Mouse (Mus musculus): ENCODE measurements at regions not wholly inside any gene's neighbourhood (a gene's known extent, or its start where the extent isn't known, plus 50 kb on each side); places are given as distances from the start of the nearest gene placed in this dataset.

GRCm38 (mm10) chr11:19826481-19827185 is 97.5 kb upstream of the Spred2 start:
- DNase-seq (ENCODE audit: low read depth) = no peak
- no peak for TF ChIP-seq POLR2A (IDR thresholded peaks at IDR 0.05; ENCODE audit: borderline replicate concordance, extremely low read depth, insufficient read depth, insufficient read length, poor library complexity, severe bottlenecking)
- no peak for TF ChIP-seq CTCF (IDR thresholded peaks at IDR 0.05; ENCODE audit: borderline replicate concordance, extremely low read depth, insufficient read depth, insufficient read length)

GRCm38 (mm10) chr11:19827996-19828395 is 96.2 kb upstream of the Spred2 start:
- TF ChIP-seq POLR2A (IDR thresholded peaks at IDR 0.05; ENCODE audit: borderline replicate concordance, extremely low read depth, insufficient read depth, insufficient read length, poor library complexity, severe bottlenecking) = no peak
- no peak for TF ChIP-seq CTCF (IDR thresholded peaks at IDR 0.05; ENCODE audit: borderline replicate concordance, extremely low read depth, insufficient read depth, insufficient read length)
- no peak for DNase-seq (ENCODE audit: low read depth)

- DNase-seq (ENCODE audit: low read depth) = no peak
These were observed 95.2 kb upstream of the Spred2 start for GRCm38 (mm10) chr11:19828959-19829401.

GRCm38 (mm10) chr11:19829564-19830279 is 94.5 kb upstream of the Spred2 start:
- DNase-seq (ENCODE audit: low read depth) = no peak
- TF ChIP-seq CTCF (IDR thresholded peaks at IDR 0.05; ENCODE audit: borderline replicate concordance, extremely low read depth, insufficient read depth, insufficient read length) = no peak
- no peak for TF ChIP-seq POLR2A (IDR thresholded peaks at IDR 0.05; ENCODE audit: borderline replicate concordance, extremely low read depth, insufficient read depth, insufficient read length, poor library complexity, severe bottlenecking)

More at GRCm38 (mm10) chr11:19828959-19829401, 95.2 kb upstream of the Spred2 start:
- TF ChIP-seq POLR2A (IDR thresholded peaks at IDR 0.05; ENCODE audit: borderline replicate concordance, extremely low read depth, insufficient read depth, insufficient read length, poor library complexity, severe bottlenecking) (no peak), CTCF (IDR thresholded peaks at IDR 0.05; ENCODE audit: borderline replicate concordance, extremely low read depth, insufficient read depth, insufficient read length) (no peak)

GRCm38 (mm10) chr11:19830280-19831062 is 93.7 kb upstream of the Spred2 start:
- peak; percentile 89 for DNase-seq (ENCODE audit: low read depth)
- TF ChIP-seq POLR2A (IDR thresholded peaks at IDR 0.05; ENCODE audit: borderline replicate concordance, extremely low read depth, insufficient read depth, insufficient read length, poor library complexity, severe bottlenecking) = no peak
- peak; percentile 97 for TF ChIP-seq CTCF (IDR thresholded peaks at IDR 0.05; ENCODE audit: borderline replicate concordance, extremely low read depth, insufficient read depth, insufficient read length)

GRCm38 (mm10) chr11:19834561-19834960 is 89.6 kb upstream of the Spred2 start:
- no peak for DNase-seq (ENCODE audit: low read depth)
- no peak for TF ChIP-seq CTCF (IDR thresholded peaks at IDR 0.05; ENCODE audit: borderline replicate concordance, extremely low read depth, insufficient read depth, insufficient read length)
- no peak for TF ChIP-seq POLR2A (IDR thresholded peaks at IDR 0.05; ENCODE audit: borderline replicate concordance, extremely low read depth, insufficient read depth, insufficient read length, poor library complexity, severe bottlenecking)

GRCm38 (mm10) chr11:19835221-19835745 is 88.9 kb upstream of the Spred2 start:
- DNase-seq (ENCODE audit: low read depth) = peak; percentile 88
- TF ChIP-seq POLR2A (IDR thresholded peaks at IDR 0.05; ENCODE audit: borderline replicate concordance, extremely low read depth, insufficient read depth, insufficient read length, poor library complexity, severe bottlenecking) = no peak
- TF ChIP-seq CTCF (IDR thresholded peaks at IDR 0.05; ENCODE audit: borderline replicate concordance, extremely low read depth, insufficient read depth, insufficient read length) = peak; percentile 53; the same call in 1 of the 2 replicates

- DNase-seq (ENCODE audit: low read depth) = no peak
- no peak for TF ChIP-seq CTCF (IDR thresholded peaks at IDR 0.05; ENCODE audit: borderline replicate concordance, extremely low read depth, insufficient read depth, insufficient read length)
- TF ChIP-seq POLR2A (IDR thresholded peaks at IDR 0.05; ENCODE audit: borderline replicate concordance, extremely low read depth, insufficient read depth, insufficient read length, poor library complexity, severe bottlenecking) = no peak
These were observed 85.2 kb upstream of the Spred2 start for GRCm38 (mm10) chr11:19838932-19839331.

- no peak for DNase-seq (ENCODE audit: low read depth)
- no peak for TF ChIP-seq POLR2A (IDR thresholded peaks at IDR 0.05; ENCODE audit: borderline replicate concordance, extremely low read depth, insufficient read depth, insufficient read length, poor library complexity, severe bottlenecking)
- TF ChIP-seq CTCF (IDR thresholded peaks at IDR 0.05; ENCODE audit: borderline replicate concordance, extremely low read depth, insufficient read depth, insufficient read length) = no peak
These were observed 81.1 kb upstream of the Spred2 start for GRCm38 (mm10) chr11:19843084-19843483.

GRCm38 (mm10) chr11:19847910-19848309 is 76.3 kb upstream of the Spred2 start:
- TF ChIP-seq POLR2A (IDR thresholded peaks at IDR 0.05; ENCODE audit: borderline replicate concordance, extremely low read depth, insufficient read depth, insufficient read length, poor library complexity, severe bottlenecking) (no peak), CTCF (IDR thresholded peaks at IDR 0.05; ENCODE audit: borderline replicate concordance, extremely low read depth, insufficient read depth, insufficient read length) (no peak)

GRCm38 (mm10) chr11:19848412-19848811 is 75.8 kb upstream of the Spred2 start:
- TF ChIP-seq POLR2A (IDR thresholded peaks at IDR 0.05; ENCODE audit: borderline replicate concordance, extremely low read depth, insufficient read depth, insufficient read length, poor library complexity, severe bottlenecking) (no peak), CTCF (IDR thresholded peaks at IDR 0.05; ENCODE audit: borderline replicate concordance, extremely low read depth, insufficient read depth, insufficient read length) (no peak)
- DNase-seq (ENCODE audit: low read depth) = no peak

More at GRCm38 (mm10) chr11:19847910-19848309, 76.3 kb upstream of the Spred2 start:
- no peak for DNase-seq (ENCODE audit: low read depth)

Measured in brain, embryonic 14.5 days (tissue).